Mouse (Mus musculus): ENCODE measurements around the gene Kdm4b. TPM values are rescaled to one million over a fixed set of nuclear protein-coding genes. Genes with fewer than 3 reads are reported as not detected.

Kdm4b gene
- polyA plus RNA-seq, 1 experiment from 2014 or later: 26.1 TPM

DNA sequence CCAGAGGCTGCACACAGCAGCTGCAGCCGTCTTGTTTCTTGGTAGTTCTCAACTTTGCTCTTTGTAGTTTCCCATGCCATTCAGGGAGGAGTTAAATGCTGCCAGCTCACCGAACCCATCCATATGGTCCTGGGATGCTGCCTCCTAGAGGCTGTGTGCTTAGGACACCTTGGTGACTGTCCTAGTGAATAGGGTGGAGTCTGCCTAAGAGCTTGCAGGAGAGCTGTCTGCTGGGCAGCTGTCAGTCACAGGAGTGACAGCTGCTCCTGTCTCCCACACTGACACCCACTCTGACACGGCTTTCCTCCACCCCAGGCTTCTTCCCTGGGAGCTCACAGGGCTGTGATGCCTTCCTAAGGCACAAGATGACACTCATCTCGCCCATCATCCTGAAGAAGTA lies 46.2 kb downstream of the Kdm4b start:
- Histone ChIP-seq H3K4me3 (no peak overlapping the region), H3K9me3 (replicated peaks) (no peaks in the 10 kb centered on the region), H3K4me1 (replicated peaks) (peaks cover 9% of the 10 kb centered on the region), H3K4me2 (no peak overlapping the region), H3K27ac (no peak overlapping the region), H3K36me3 (peaks cover 23% of the 10 kb centered on the region), H3K27me3 (no peaks in the 10 kb centered on the region), H3K9ac (no peak overlapping the region)
- 70% methylated on average over 4 of the region's 4 CpGs for WGBS
- ATAC-seq (replicated peaks; ENCODE audit: insufficient number of reproducible peaks, insufficient read depth, low FRiP score, low read depth): no peak

DNA sequence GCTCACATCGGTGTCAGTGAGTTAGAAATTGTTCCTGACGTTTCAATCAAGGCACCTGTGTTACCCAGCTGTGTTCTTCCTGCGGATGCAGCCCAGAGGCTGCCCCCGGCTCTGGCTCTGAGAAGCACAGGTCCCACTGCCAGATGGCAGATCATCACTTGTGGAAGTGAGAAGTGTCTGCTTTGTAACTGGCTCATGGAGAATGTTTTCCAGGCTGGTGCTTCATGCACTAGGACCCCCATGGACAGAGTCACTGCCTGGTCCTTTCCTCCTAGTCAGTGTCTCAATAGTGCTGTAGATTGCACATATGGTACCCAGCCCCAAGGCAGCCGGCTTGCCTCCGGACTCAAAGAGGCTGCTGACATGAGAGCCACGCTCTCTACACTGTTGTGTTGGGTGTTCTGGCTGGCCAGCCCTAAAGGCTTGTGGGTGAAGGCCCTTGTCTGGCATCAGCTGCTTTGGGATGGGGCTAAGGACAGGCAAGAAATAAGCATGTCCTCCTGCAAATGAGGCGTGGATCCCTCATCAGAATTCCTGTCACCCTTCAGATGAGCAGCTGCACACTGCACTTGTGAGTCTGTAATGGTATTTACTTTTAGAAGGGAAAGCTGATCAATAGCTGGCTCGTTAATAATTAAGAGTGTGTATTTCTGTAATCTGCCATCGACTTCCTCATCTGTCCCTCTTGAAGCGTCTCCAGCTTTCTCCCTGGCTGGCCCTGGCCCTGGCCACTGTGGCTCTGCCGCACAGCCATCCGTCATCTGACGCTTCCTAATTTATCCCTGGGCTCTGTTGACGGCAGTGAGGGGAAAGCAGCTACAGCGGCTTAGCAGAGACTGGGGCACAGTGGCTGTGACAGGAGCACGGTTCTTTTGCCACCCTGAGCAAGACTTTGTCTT lies 47.5 kb downstream of the Kdm4b start:
- Histone ChIP-seq H3K4me3 (no peak overlapping the region), H3K27me3 (no peaks in the 10 kb centered on the region), H3K36me3 (peaks cover 25% of the 10 kb centered on the region), H3K4me1 (replicated peaks) (peaks cover 9% of the 10 kb centered on the region), H3K27ac (no peak overlapping the region), H3K9me3 (replicated peaks) (no peaks in the 10 kb centered on the region), H3K9ac (no peak overlapping the region), H3K4me2 (no peak overlapping the region)
- WGBS: 64% methylated on average over 17 of the region's 17 CpGs
- ATAC-seq (replicated peaks; ENCODE audit: insufficient number of reproducible peaks, insufficient read depth, low FRiP score, low read depth): no peak

DNA sequence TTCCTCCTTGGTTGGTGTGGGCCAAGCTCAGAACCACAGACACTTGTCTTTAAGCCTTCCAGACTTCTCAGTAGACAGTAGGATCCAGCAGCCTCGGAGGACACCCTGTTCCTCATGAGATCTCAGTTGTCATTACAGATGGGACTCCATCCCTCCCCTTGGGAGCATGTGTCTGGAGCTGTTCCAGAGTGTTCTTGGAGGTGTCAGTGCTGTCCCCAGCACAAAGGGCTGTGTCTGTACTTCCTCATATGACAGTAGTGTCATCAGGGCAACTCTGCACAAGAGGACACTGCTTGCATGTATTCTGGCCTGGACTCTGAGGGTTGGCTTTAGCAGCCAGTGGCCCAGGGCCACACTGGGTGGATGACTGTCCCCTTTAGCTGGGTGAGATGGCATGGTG lies 49.0 kb downstream of the Kdm4b start:
- H3K4me3 ChIP-seq: no peak overlapping the region
- H3K27ac ChIP-seq: no peak overlapping the region
- no peak for ATAC-seq (replicated peaks; ENCODE audit: insufficient number of reproducible peaks, insufficient read depth, low FRiP score, low read depth)
- H3K9me3 ChIP-seq (replicated peaks): no peaks in the 10 kb centered on the region
- H3K4me2 ChIP-seq: no peak overlapping the region
- 67% methylated on average over 1 of the region's 1 CpGs for WGBS
- no peak overlapping the region for H3K9ac ChIP-seq
- no peaks in the 10 kb centered on the region for H3K27me3 ChIP-seq
- H3K4me1 ChIP-seq (replicated peaks): peaks cover 9% of the 10 kb centered on the region
- H3K36me3 ChIP-seq: peaks cover 30% of the 10 kb centered on the region

DNA sequence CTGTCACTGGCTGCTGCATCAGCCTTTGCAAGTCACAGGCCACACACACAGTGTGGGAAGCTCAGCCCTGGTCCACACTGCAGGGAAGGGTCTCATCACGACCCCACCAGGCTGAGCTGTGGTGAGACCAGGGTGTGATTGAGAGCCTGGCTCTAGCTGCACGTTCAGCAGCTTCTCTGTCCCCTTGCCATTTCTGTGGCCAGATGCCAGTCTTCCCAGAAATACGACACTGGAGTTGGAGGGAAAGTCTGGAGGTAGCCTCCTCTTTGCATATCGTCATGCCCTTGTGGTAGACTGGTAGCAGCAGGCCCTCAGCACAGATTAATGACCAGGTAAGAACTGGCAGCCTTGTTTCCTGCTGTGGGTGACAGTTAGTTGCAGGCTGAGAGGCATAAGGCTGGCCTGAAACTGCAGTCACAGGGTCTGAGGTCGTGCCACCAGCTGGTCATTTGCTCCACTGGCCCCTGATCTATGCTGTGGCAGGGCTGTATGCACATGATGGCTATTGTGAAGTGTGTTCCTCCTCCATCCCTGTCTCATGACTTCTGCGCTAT lies 53.5 kb downstream of the Kdm4b start:
- H3K27ac ChIP-seq: no peak overlapping the region
- no peak overlapping the region for H3K4me2 ChIP-seq
- no peak overlapping the region for H3K4me3 ChIP-seq
- H3K9ac ChIP-seq: no peak overlapping the region
- no peaks in the 10 kb centered on the region for H3K27me3 ChIP-seq
- H3K4me1 ChIP-seq (replicated peaks): no peaks in the 10 kb centered on the region; the same call in 1 of the 2 replicates
- H3K36me3 ChIP-seq: peaks cover 50% of the 10 kb centered on the region; the same call in 1 of the 2 replicates
- ATAC-seq (replicated peaks; ENCODE audit: insufficient number of reproducible peaks, insufficient read depth, low FRiP score, low read depth): no peak
- H3K9me3 ChIP-seq (replicated peaks): no peaks in the 10 kb centered on the region
- WGBS: 70% methylated on average over 6 of the region's 6 CpGs

DNA sequence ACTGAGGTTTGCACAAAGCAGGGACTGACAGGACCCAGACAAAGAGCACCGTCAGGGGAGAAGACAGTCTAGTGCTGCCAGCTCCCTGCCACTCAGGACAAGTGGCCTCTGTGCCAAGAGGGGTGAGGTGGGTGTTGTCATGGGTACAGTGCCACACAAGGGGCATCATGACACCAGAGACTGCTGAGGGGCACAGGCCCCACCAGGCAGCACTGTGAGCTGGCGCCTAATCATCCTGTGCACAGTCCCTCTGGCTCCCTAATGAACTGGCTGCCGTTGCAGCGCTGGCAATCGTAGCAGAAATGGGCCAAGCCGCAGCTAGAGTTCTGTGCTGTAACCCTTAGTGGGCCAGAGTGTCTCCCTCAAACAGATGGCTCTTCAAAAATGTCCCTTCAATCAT lies 54.4 kb downstream of the Kdm4b start:
- 85% methylated on average over 6 of the region's 6 CpGs for WGBS
- no peak overlapping the region for H3K27ac ChIP-seq
- H3K4me2 ChIP-seq: no peak overlapping the region
- ATAC-seq (replicated peaks; ENCODE audit: insufficient number of reproducible peaks, insufficient read depth, low FRiP score, low read depth): no peak
- no peaks in the 10 kb centered on the region for H3K27me3 ChIP-seq
- H3K4me3 ChIP-seq: no peak overlapping the region
- H3K9me3 ChIP-seq (replicated peaks): no peaks in the 10 kb centered on the region
- H3K36me3 ChIP-seq: peaks cover 50% of the 10 kb centered on the region; the same call in 1 of the 2 replicates
- no peak overlapping the region for H3K9ac ChIP-seq
- no peaks in the 10 kb centered on the region for H3K4me1 ChIP-seq (replicated peaks)

DNA sequence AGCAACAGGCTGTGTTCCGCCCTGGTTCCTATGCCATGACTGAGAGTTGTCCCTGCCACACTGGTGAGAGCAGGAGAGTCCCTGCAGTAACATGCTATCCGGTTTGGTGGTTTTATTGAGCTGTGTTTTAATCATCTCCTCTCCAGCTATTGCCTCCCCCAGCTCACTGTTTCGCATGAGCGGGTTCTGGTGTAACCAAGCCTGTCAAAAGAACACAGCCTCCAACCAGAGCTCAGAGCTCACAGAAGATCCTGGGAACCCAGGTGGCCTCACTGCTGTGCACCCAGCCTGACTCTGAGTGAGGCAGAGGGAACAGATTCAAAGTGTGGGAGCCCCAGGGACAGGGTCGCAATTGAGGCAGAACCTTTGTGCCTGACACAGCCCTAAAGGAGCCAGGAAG lies 55.3 kb downstream of the Kdm4b start:
- no peaks in the 10 kb centered on the region for H3K4me1 ChIP-seq (replicated peaks)
- no peaks in the 10 kb centered on the region for H3K9me3 ChIP-seq (replicated peaks)
- no peak overlapping the region for H3K4me3 ChIP-seq
- WGBS: 89% methylated on average over 5 of the region's 5 CpGs
- no peak for ATAC-seq (replicated peaks; ENCODE audit: insufficient number of reproducible peaks, insufficient read depth, low FRiP score, low read depth)
- no peak overlapping the region for H3K27ac ChIP-seq
- no peak overlapping the region for H3K4me2 ChIP-seq
- no peak overlapping the region for H3K9ac ChIP-seq
- H3K36me3 ChIP-seq: peaks cover 49% of the 10 kb centered on the region; the same call in 1 of the 2 replicates
- H3K27me3 ChIP-seq: no peaks in the 10 kb centered on the region

DNA sequence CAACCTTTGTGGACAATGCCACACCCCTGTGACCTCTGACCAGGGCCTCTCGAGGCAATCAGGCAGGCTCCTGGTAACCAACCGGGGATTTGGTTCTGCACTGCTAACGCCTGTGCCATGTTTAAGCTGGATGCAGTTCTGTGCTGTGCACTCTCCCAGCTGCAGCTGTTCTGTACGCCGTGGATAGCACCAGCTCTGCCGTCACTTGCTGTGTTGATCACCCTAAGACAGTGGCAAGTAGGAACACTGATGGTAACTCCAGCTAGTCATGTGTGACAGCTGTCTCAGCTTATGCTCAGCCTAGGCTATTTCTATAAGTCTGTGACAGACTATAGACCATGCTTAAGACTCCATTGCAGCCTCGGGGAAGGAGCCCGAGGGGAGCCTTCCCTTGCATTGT lies 57.1 kb downstream of the Kdm4b start:
- Histone ChIP-seq H3K9ac (no peak overlapping the region), H3K9me3 (replicated peaks) (no peaks in the 10 kb centered on the region), H3K4me1 (replicated peaks) (no peaks in the 10 kb centered on the region), H3K27ac (no peak overlapping the region), H3K4me2 (no peak overlapping the region), H3K36me3 (peaks cover 54% of the 10 kb centered on the region; the same call in 1 of the 2 replicates), H3K27me3 (no peaks in the 10 kb centered on the region), H3K4me3 (no peak overlapping the region)
- no peak for ATAC-seq (replicated peaks; ENCODE audit: insufficient number of reproducible peaks, insufficient read depth, low FRiP score, low read depth)
- 86% methylated on average over 8 of the region's 8 CpGs for WGBS

DNA sequence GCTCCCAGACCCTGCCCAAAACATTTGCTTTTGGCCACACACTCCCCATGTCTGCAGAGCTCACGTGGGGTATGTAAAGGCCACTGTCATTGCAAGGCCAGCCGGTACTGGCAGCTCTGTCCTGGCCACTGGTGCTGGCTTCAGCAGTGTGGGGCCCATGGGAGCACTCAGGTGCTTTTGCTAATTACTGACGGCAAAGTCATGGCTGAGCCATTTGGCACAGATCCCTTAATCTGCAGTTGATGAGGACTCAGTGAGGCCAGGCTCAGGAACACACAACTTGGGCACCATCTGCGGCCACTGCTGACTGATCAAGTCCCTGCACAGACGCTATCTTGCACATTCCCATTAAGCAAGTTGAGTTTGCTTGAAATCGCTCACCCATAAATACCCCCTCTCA lies 59.0 kb downstream of the Kdm4b start:
- Histone ChIP-seq H3K4me2 (no peak overlapping the region), H3K36me3 (peaks cover 62% of the 10 kb centered on the region), H3K4me3 (no peak overlapping the region), H3K27me3 (no peaks in the 10 kb centered on the region), H3K27ac (no peak overlapping the region), H3K9ac (no peak overlapping the region), H3K9me3 (replicated peaks) (no peaks in the 10 kb centered on the region), H3K4me1 (replicated peaks) (no peaks in the 10 kb centered on the region)
- ATAC-seq (replicated peaks; ENCODE audit: insufficient number of reproducible peaks, insufficient read depth, low FRiP score, low read depth): no peak
- 88% methylated on average over 6 of the region's 6 CpGs for WGBS

DNA sequence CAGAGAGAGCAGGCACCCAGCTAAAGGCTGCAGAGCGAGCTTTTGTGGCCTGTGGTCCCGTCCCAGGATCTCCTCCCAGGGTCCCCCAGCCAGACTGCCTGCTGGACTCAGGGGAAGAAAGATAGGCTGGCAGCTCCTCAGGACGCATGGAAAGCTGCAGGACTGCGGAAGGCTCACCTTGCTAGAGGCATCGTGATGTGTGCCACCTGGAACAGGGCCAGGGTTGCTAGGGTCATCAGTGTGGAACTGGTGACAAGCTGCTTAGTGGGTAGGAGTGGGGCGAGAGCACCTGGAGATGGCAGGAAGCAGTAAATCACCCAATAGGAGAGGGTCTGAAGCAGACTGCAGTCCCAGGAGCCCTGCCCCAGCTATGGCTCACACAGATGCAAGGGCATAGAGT lies 61.8 kb downstream of the Kdm4b start:
- H3K27me3 ChIP-seq: no peaks in the 10 kb centered on the region
- no peaks in the 10 kb centered on the region for H3K9me3 ChIP-seq (replicated peaks)
- peaks cover 65% of the 10 kb centered on the region for H3K36me3 ChIP-seq
- no peak overlapping the region for H3K27ac ChIP-seq
- H3K9ac ChIP-seq: no peak overlapping the region
- H3K4me3 ChIP-seq: no peak overlapping the region
- no peaks in the 10 kb centered on the region for H3K4me1 ChIP-seq (replicated peaks)
- ATAC-seq (replicated peaks; ENCODE audit: insufficient number of reproducible peaks, insufficient read depth, low FRiP score, low read depth): no peak
- no peak overlapping the region for H3K4me2 ChIP-seq
- 86% methylated on average over 6 of the region's 6 CpGs for WGBS

DNA sequence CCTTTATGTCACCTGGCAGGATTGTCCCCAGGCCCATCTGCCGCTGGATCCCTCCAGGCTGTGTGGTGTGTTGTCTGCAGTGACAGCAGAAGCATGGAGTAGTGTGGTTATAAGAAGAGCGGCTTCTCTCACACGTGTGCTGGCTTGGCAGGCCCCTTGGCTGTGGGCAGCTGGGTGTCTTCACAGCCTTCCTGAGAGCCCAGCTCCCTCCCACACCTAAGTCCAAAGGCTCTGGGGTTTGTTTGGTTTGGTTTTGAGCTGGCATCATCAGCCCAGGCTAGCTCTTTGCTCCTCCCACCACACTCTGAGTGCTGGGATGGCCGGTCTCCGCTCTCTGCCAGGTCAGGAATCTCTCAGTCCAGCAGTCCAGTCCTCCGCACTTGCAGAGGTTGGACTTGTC lies 67.4 kb downstream of the Kdm4b start:
- H3K4me2 ChIP-seq: no peak overlapping the region
- 91% methylated on average over 6 of the region's 6 CpGs for WGBS
- no peak overlapping the region for H3K4me3 ChIP-seq
- no peak overlapping the region for H3K9ac ChIP-seq
- peaks cover 80% of the 10 kb centered on the region for H3K36me3 ChIP-seq
- no peak overlapping the region for H3K27ac ChIP-seq
- no peak for ATAC-seq (replicated peaks; ENCODE audit: insufficient number of reproducible peaks, insufficient read depth, low FRiP score, low read depth)
- H3K4me1 ChIP-seq (replicated peaks): no peaks in the 10 kb centered on the region
- H3K9me3 ChIP-seq (replicated peaks): no peaks in the 10 kb centered on the region
- H3K27me3 ChIP-seq: no peaks in the 10 kb centered on the region

DNA sequence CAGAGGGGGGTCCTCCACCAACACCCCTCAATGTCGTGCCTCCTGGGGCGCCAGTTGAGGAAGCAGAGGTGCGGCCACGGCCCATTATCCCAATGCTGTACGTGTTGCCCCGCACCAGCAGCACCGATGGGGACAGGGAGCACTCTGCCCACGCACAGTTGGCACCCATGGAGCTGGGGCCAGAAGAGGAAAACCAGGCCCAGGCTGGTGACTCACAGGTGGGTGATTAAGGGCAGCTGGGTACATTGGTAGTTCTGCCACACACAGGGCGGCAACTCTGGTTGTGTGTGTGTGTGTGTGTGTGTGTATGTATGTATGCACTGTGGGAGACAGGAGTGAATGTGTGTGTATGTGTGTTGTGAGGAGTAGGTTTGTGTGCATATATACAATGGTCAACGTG lies 68.0 kb downstream of the Kdm4b start:
- no peak for ATAC-seq (replicated peaks; ENCODE audit: insufficient number of reproducible peaks, insufficient read depth, low FRiP score, low read depth)
- H3K4me1 ChIP-seq (replicated peaks): no peaks in the 10 kb centered on the region
- 88% methylated on average over 10 of the region's 10 CpGs for WGBS
- no peak overlapping the region for H3K9ac ChIP-seq
- H3K4me3 ChIP-seq: no peak overlapping the region
- H3K9me3 ChIP-seq (replicated peaks): no peaks in the 10 kb centered on the region
- no peaks in the 10 kb centered on the region for H3K27me3 ChIP-seq
- H3K27ac ChIP-seq: no peak overlapping the region
- H3K36me3 ChIP-seq: peaks cover 78% of the 10 kb centered on the region
- no peak overlapping the region for H3K4me2 ChIP-seq

DNA sequence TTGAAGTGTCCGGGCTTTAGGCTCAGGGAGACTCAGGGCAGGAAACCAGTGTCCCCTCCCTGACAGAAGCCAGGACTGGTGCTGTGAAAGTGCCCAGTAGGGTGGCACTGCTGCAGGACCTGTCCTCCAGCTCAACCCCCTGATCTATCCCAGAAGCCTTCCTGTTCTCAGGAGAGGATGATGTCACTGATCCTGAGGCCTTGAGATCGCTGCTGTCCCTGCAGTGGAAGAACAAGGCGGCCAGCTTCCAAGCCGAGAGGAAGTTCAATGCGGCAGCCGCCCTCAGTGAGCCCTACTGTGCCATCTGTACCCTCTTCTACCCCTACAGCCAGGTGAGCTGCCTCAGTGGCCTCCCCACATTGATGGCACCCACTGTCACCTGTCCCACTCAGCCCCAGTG lies 70.2 kb downstream of the Kdm4b start:
- WGBS: 83% methylated on average over 6 of the region's 6 CpGs
- Histone ChIP-seq H3K36me3 (peaks cover 78% of the 10 kb centered on the region), H3K4me3 (no peak overlapping the region)

More for the DNA sequence above, 70.2 kb downstream of the Kdm4b start:
- ATAC-seq (replicated peaks; ENCODE audit: insufficient number of reproducible peaks, insufficient read depth, low FRiP score, low read depth): no peak
- Histone ChIP-seq H3K9ac (no peak overlapping the region), H3K27ac (no peak overlapping the region), H3K4me2 (no peak overlapping the region), H3K9me3 (replicated peaks) (no peaks in the 10 kb centered on the region), H3K27me3 (no peaks in the 10 kb centered on the region), H3K4me1 (replicated peaks) (no peaks in the 10 kb centered on the region; the same call in 1 of the 2 replicates)

All from heart, embryonic 15.5 days (tissue).